Mouse (Mus musculus) liver, adult 2 months (tissue): ENCODE results near the gene Coro2b. TPM values are rescaled to one million over a fixed set of nuclear protein-coding genes. Genes with fewer than 3 reads are reported as not detected.
A peak's percentile ranks its signal among the peaks of the same experiment; 100 is the strongest.

Source experiments
- DNase-seq: peaks from one replicate; pipeline ENCODE4 v3.0.0-alpha.2; 2011; ENCODE audit warnings: low read depth, low spot score; ENCODE audit errors: extremely low read depth
- H3K27ac ChIP-seq: fragments of 200-500 bp; replicated peaks from 2 replicates; pipeline ENCODE4 v1.5.1; 2012; ENCODE audit warnings: low read depth, mild to moderate bottlenecking, control low read depth, inconsistent platforms, low read length; ENCODE audit not compliant: insufficient read depth
- H3K27me3 ChIP-seq: fragments of 200-500 bp; 2 replicates; pipeline ENCODE4 v1.6.1; 2012; ENCODE audit warnings: mild to moderate bottlenecking, moderate library complexity, low read length, inconsistent platforms; ENCODE audit not compliant: control insufficient read depth, insufficient read depth
- H3K36me3 ChIP-seq: fragments of 200-500 bp; 2 replicates; pipeline ENCODE4 v1.6.1; 2012; ENCODE audit warnings: low read length, inconsistent platforms; ENCODE audit not compliant: control insufficient read depth, insufficient read depth
- H3K4me1 ChIP-seq: fragments of 200-500 bp; 2 replicates; pipeline ENCODE4 v1.6.1; 2011; ENCODE audit warnings: low read length; ENCODE audit not compliant: control insufficient read depth, insufficient read depth
- H3K4me3 ChIP-seq: fragments of 200-500 bp; 2 replicates; pipeline ENCODE4 v1.5.1; 2011; ENCODE audit warnings: low read depth, mild to moderate bottlenecking, control low read depth, low read length, moderate library complexity; ENCODE audit not compliant: insufficient read depth
- H3K79me2 ChIP-seq: fragments of 200-500 bp; 2 replicates; pipeline ENCODE4 v1.6.1; 2012; ENCODE audit warnings: inconsistent platforms, mild to moderate bottlenecking, low read length, moderate library complexity; ENCODE audit not compliant: control insufficient read depth, insufficient read depth
- H3K9ac ChIP-seq: fragments of 200-500 bp; 2 replicates; pipeline ENCODE4 v1.6.1; 2012; ENCODE audit warnings: low read depth, mild to moderate bottlenecking, control low read depth, inconsistent platforms, low read length
- CTCF ChIP-seq: fragments of 200-500 bp; IDR thresholded peaks from 2 replicates; pipeline ENCODE4 v1.5.1; 2011; ENCODE audit warnings: low read depth, low read length, control low read depth
- POLR2A ChIP-seq: fragments of 200-500 bp; IDR thresholded peaks from 2 replicates; pipeline ENCODE4 v1.6.1; 2011; ENCODE audit warnings: low read length, control low read depth; ENCODE audit not compliant: insufficient read depth; ENCODE audit errors: extremely low read depth
- WGBS: fragments of 180-500 bp; shearing (Covaris S2); methylation state at CpG from one replicate; pipeline ENCODE4 v1.1.7; 2018; 5-methylcytosine and 5-hydroxymethylcytosine counted together
- polyA plus RNA-seq: library from polyadenylated mRNA; depleted of rRNA; stranded (reverse); fragments of >200 nt; gene quantifications from 2 replicates; pipeline ENCODE4 v1.2.3, GENCODE M21; 2012
- total RNA-seq: library from RNA; depleted of rRNA; stranded (reverse); fragments of >200 nt; gene quantifications from 2 replicates; pipeline ENCODE4 v1.2.3, GENCODE M21; 2014

Coro2b gene
- total and polyA plus RNA-seq, 2 experiments = 1.5 to 2.7 TPM

- no peaks in the 10 kb centered on the region for H3K79me2 ChIP-seq
- TF ChIP-seq CTCF (no peak), POLR2A (no peak)
- no peak for DNase-seq
Measured at GRCm38 (mm10) chr9:62458457-62458856, 78.4 kb downstream of the Coro2b start.

DNA sequence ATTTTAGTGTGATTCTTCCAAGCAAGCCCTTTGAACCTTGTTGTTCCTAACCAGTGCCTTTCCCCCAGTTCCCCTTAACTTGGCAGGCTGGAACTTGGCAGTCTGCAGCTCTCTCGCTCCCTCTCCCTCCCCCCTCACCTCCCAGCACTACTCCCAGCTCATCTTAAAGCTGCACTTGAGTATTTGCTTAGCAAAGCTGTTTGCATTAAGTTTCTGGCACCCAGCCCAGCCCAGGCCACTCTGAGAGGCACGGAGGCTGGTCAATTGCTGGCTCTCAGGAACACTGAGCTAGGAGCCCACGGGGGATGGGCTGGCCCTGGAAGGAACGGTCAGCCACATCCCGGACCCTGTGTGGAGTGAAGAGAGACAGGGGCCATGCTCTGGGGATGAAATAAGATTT is 80.8 kb downstream of the Coro2b start:
- TF ChIP-seq POLR2A (no peak), CTCF (no peak)
- Histone ChIP-seq H3K27ac (peak overlapping the region; percentile 64; the same call in 1 of the 2 replicates), H3K36me3 (no peaks in the 10 kb centered on the region), H3K79me2 (no peaks in the 10 kb centered on the region), H3K4me1 (peaks cover 10% of the 10 kb centered on the region), H3K9ac (no peak overlapping the region), H3K27me3 (no peaks in the 10 kb centered on the region), H3K4me3 (no peak overlapping the region)
- 13% methylated on average over 5 of the region's 5 CpGs for WGBS
- peak; percentile 81 for DNase-seq

More at GRCm38 (mm10) chr9:62458457-62458856, 78.4 kb downstream of the Coro2b start:
- H3K27me3 ChIP-seq = no peaks in the 10 kb centered on the region
- H3K27ac ChIP-seq = no peak overlapping the region
- H3K36me3 ChIP-seq = no peaks in the 10 kb centered on the region
- H3K4me1 ChIP-seq = peaks cover 16% of the 10 kb centered on the region
- no peak overlapping the region for H3K4me3 ChIP-seq
- 96% methylated on average over 3 of the region's 3 CpGs for WGBS
- H3K9ac ChIP-seq = no peak overlapping the region

DNA sequence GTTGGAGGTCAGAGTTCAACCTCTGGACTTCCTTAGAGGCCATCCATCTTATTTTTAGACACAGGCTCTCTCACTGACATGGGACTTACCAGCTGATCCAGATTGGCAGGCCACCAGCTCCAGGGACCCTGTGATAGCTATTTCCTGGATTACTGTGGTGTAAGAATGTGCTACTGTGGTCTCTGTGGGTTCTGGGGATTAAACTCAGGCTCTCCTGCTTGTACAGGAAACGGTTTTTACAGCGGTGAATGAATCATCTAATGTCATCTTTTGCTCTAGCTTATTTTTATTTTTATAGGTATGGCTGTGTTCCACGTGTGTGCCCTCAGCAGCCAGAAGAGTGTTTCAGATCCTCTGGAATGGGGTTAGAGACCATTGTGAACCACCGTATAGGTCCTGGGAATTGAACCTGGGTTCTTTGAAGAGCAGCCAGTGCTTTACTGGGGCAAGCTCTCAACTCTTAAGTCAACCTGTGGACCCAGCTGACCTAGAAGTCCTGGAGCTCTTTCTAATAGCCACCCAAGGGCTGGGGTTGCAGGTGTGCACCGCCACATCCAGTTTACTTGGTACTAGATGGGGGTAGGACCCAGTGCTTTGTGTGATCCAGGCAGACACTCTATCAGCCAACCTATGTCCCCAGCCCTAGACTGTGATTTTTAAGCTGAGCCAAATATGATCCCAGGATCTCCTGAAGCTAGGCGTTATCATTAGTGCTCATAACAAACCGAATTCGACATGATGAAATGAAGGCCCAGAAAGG is 81.5 kb downstream of the Coro2b start:
- Histone ChIP-seq H3K9ac (no peak overlapping the region), H3K27me3 (no peaks in the 10 kb centered on the region), H3K4me3 (no peak overlapping the region), H3K4me1 (peaks cover 10% of the 10 kb centered on the region), H3K27ac (peak overlapping the region; percentile 64), H3K36me3 (no peaks in the 10 kb centered on the region), H3K79me2 (no peaks in the 10 kb centered on the region)
- no peak for TF ChIP-seq POLR2A
- TF ChIP-seq CTCF = no peak
- DNase-seq = peak; percentile 9
- WGBS = 55% methylated on average over 8 of the region's 8 CpGs

DNA sequence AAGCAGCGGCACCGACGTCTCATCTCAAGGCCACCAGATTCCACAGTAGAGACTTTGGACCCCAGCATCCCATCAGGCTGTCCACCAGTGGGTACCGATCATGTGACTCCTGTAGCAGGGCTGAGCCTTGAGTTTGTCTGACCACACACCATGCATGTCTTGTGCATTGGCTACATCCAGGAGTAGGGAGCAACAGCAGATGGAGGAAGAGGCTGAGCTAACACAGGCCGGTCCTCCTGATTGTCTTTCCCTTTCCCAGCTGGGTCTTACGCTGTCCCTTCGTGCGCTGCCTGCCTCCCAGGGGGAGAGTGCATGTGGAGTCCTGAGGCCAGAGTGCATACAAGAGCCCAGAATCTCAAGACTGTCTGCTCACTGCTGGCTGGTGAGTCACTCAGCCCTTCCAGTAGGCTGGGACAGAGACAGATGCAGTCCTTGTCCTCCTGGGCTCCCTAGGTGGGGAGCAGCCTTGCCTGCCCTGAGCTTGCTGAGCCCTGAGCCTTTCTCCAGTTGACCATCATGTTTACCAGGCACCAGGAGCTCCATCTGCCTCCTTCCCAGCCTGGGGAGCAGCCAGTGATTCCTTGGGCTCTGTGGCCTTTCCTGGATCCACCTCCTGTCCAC is 84.4 kb downstream of the Coro2b start:
- Histone ChIP-seq H3K9ac (no peak overlapping the region), H3K27me3 (no peaks in the 10 kb centered on the region), H3K27ac (no peak overlapping the region), H3K4me1 (peaks cover 10% of the 10 kb centered on the region), H3K36me3 (no peaks in the 10 kb centered on the region), H3K79me2 (no peaks in the 10 kb centered on the region), H3K4me3 (no peak overlapping the region)
- WGBS = 89% methylated on average over 8 of the region's 8 CpGs
- no peak for DNase-seq
- TF ChIP-seq CTCF = no peak
- no peak for TF ChIP-seq POLR2A

GRCm38 (mm10) chr9:62451585-62452372 is 85.1 kb downstream of the Coro2b start:
- TF ChIP-seq CTCF = no peak
- TF ChIP-seq POLR2A = no peak
- 68% methylated on average over 8 of the region's 8 CpGs for WGBS
- Histone ChIP-seq H3K79me2 (no peaks in the 10 kb centered on the region), H3K27ac (no peak overlapping the region), H3K4me3 (no peak overlapping the region), H3K27me3 (no peaks in the 10 kb centered on the region), H3K9ac (no peak overlapping the region), H3K36me3 (no peaks in the 10 kb centered on the region), H3K4me1 (peaks cover 10% of the 10 kb centered on the region)
- DNase-seq = no peak
